Mouse (Mus musculus) lung, adult 18-20 months (tissue): ENCODE measurements around the gene Tspan9.

Experiments used
- DNase-seq, 2 experiments: peaks; one replicate each; pipeline ENCODE4 v3.0.0; 2022; ENCODE audit warnings: mixed read lengths in 2 of 2

Gene Tspan9

DNA sequence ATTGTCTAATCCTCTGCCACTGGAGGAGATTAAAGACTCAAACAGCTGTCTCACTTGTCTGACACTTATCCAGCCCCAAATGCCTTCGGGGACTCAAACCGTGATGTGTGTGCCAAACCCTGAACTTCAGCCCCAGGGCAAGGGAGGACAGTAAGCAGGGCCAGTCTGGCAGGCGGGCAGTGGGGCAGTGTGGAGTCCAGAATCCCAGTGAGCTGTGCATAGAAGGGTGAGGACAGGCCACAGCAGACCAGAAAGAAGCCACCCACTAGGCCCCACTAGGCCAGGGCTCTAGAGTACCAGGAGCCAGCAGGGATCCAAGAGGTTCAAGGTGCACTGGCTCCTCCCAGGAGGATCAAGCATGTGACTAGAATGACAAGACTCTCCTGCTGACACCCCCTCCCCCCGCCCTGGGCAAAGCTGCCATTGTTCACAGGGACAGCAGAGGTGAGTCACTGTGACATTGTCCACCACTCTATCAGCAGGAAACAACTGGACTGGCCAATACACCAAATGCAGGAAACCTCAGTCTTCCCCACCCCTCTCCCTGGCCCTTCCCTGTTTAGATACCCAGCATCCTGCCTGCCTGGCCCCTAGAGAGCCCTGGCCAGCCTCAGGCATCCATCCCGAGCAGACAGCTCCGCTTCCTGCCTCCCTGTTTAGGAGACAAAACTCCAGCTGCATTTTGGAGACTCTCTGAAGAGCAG lies 40.9 kb downstream of the Tspan9 start:
- DNase-seq = peak; percentile 81 to 90

DNA sequence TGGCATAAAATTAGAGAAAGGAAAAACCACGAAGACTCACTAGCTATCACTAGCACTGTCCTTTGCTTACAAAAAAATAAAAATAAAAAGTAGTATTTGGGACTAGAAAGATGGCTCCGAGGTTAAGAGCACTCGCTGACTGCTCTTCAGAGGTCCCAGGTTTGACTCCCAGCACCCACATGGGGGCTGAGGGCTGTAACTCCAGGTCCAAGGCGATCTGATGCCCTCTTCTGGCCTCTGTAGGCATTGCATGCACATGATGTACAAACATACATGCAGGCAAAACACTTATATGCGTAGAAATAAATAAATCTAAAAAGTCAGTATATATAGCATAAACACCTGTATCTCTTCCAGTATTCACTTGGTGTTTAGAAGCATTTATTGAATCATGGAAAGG lies 43.5 kb downstream of the Tspan9 start:
- DNase-seq = no peak

DNA sequence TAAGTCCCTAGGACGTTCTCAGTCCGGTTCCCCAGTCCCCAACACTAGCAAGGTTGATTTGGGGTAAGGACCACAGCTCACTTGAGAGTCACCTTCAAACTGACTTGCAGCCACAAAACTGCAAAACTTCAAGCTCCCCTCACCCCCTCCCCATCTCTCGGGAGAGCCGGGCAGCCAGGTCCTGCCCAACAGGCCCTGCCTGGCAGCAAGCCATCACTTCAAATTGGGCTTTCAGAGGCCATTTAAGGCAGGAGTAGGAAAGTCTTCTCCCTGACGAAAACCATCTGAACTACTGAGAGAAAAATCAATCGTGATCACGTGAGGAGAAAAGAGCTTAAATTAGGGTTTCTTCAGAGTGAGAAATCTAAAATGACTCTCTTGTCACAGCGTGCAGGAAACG lies 44.2 kb downstream of the Tspan9 start:
- DNase-seq = no peak

DNA sequence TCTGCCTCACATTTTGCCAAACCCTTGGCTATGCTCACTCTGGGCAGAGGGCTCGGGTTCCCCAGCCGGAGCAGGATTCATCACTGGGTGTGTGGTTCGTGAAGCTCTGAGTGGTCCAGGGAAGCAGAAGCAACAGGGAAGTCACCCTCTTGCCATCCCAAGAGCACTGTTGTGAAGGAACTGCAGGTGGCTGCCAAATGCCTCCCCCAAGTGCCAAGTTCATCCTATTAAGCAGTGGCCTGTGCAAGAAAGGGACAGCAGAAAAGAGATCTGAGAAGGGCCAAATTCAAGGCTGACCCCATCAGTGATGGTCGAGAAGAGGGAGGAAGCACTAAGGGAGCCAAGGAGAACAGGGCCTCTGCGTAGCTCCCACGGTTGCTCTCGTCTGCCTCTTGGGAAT lies 46.9 kb downstream of the Tspan9 start:
- no peak for DNase-seq

DNA sequence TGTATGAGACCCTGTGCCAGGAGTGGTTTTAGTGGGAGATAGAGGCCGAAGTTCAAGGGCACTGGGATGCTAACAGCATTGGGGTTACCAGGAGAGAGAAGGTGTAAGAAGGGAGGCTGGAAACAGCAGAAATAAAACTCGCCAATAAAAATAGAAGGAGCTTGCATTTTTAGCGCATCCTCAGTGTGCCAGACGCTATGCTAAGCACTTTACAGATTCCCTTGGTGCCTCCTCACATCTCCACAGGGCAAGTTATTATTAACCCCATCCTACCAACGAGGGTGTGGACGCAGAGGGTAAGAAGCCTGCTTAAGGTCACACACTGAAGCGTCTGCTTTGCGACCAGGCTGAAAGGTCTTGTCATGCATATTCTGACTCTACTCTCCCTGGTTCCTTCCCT lies 47.5 kb downstream of the Tspan9 start:
- DNase-seq = no peak

DNA sequence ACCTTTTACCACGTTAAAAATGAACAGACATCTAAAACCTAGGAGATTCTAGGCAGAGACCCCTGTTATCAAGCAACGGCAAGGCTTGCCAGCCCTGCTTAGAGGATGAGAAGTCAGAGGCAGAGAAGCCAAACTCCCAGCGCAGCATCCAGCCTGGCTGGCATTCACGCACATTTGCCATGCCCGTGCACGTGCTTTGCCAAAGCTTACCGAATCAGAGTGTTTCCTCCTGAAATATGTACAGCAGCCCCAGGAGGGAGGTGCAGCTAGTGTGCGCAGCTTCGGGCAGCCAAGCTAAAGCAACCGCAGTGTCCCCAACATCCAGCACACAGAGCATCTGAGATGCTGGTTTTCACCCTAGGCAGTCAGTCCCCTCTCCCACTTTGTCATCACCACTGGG lies 48.3 kb downstream of the Tspan9 start:
- no peak for DNase-seq

DNA sequence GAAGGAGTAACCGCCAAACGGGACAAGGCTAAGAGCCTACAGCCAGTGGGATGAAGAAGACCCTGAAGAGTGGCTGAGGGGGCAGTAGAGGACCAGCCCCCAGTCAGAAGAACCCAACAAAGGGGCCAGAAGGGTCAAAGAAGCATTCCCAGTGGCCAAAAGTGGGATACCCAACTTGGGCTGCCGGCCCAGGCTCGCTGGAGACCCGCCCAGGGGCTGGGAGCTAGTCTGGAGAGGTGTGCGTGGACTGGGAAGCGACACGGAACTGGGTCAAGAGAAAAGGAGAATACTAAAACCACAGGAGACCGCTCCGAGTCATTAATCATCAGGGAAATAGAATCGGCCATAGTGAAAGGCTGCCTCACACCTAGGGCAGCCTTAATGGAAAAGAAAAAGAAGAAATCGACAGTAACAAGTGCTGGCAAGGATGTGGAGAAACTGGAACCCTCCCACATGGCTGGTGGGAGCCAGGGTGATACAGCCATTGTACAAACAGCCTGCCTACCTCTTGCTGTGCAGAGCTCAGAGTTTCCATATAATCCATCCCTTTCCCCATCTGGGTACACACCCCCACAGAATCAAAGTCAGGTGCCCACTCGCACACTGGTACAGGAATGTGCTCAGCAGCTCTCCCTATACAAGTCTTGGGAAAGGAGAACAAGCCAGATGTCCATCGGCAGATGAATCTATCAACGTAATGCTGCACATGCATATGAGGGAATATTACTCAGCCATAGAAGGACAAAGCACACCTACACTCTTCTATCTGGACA lies 49.4 kb downstream of the Tspan9 start:
- DNase-seq = no peak

DNA sequence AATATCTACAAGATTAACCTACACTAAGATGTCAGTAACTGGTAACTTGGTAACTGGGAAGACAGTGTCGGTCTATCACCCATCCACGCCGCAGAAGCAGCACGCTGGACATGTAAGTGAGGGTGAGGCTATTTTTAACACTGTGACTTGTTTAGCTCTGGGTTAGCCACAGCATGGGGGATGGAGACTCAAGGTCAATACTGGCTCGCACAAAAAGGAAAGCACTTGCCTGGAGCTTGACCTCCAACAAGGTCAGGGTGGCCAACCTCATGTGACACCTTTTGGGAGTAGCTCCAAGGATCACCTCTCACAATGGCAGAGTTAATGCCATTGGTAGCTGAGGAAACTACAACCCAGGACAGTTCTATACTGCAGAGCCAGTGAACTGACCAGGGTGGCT lies 50.8 kb downstream of the Tspan9 start:
- peak; percentile 48 to 57 for DNase-seq

DNA sequence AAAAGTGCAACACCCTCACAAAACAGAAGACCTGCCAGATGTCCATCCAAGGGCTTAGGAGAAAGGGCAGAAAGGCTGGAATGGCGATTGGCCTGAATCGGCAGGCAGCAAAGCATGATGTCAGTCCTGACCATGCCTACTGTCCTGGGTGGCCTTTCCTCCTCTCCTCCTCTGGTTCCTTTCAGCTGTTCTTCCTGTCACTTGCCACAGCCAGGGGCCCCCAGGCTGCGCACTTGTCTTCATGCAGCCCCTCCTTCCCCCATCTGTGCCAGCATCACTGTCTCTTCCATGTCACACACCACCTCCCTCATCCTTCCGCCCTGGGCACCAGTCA lies 51.6 kb downstream of the Tspan9 start:
- no peak for DNase-seq

DNA sequence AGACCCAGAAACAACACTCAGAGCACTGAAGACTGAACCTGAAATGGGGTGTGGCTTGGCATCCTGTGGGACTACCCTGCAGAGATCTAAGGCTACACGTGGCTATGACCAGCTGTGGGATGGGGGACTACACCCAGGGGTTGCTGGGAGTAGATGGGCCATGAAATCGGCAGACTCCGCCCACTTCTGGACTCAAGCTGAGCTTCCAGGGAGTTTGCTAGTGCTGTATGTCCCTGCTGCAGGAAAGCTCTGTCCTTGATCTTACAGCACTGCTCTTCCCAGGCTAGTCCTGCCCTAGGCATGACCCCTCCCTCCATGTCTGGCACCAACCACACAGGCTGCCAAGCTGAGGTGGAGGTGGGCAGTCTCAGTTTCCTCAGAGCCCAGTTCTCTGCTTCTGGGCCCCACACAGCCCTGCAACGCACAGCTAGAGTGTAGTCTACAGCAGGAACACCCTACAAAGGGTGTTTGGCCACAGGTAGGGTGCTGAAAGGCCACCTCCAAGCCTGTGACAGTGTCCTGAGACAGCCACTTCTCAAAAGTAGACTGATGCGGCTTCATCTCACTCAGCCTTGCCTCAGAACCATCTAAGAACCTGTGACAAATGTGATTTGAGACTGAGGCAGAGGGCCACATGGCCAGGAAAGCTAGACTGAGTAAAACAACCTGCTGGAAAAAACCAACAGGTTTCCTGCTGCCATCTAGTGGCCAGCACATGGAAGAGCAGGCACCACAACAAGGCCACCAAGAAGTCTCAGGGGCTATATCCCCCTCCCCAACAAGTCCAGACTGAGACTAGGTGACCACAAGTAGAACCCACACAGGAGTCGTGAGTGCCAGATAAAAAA lies 52.2 kb downstream of the Tspan9 start:
- peak in 1 of 2 experiments; percentile 28 for DNase-seq

DNA sequence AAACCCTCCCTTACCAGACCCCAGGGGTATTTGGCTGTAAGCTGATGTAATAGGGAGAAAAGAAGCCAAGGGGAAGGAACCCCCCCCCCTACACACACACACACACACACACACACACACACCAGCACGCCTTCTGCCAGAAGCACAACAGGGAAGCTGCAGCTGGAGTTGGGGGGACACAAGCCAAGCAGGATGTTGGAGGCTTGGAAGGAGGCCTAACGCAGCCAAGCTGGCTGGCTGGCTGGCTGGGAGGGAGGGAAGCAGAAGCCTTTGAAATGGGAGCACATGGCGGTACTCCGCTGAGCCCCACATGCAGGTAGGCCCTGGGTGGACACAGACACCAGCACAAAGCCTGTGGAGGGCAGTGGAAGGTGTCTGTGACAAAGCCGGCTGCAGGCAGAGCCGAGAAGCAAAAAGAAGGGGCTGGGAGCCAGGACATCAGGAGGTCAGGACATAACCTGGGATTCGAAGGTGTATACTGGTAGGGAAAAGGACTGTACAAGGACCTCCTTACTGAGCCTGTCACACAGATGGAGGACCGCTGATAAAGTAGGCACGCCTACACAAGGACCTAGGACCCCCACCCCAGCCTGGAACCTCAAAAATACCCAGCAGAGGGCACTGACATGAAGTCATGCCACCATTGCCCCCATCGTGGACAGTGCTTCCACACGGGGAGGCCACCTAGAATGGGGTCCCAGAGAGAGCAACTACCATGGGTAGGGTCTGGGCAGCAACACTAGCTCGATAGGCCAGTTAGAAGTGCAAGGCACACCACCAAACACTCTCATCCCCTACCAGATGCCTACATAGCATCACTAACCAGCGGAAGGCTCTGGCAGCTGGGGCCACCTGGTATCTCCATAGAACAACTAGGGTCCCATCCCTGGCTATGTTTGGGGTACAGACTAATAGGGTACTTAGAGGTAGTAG lies 53.4 kb downstream of the Tspan9 start:
- DNase-seq = peak; percentile 56 to 67

DNA sequence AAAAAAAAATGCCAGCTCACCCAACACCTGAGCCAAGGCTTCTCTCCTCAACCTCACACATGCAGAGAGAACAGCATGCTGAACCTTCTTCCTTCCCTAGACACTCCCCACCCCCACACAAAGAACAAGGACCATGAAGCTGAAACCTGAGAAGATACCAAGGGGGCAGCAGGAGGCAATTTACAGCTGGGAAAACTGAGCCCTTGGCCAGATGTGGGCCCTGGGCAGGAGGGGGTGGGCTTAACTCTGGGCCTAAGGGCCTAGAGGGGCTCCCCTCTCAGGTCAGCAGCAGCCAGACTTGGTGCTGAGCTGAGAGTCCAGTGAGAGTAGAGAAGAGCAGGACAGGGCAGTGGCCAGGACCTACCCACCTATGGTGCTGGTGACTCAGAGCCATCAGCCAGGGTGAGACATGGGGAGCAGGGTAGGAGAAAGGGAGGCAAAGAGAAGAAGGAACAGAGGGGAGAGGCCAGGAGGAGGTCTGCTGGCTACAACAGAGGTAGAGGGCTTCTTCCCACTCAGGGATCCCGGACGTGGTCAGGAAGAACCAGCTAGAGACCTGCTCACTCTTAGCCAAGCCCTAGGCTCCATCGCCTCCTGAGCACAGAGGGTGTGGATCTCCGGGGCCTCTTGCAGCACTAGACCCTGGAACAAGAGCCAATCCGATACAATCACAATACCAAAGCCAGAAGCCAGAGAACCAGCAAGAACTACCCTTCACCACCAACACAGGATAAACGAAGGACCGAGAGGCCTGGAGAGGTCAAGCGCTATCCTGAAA lies 54.5 kb downstream of the Tspan9 start:
- DNase-seq = no peak

DNA sequence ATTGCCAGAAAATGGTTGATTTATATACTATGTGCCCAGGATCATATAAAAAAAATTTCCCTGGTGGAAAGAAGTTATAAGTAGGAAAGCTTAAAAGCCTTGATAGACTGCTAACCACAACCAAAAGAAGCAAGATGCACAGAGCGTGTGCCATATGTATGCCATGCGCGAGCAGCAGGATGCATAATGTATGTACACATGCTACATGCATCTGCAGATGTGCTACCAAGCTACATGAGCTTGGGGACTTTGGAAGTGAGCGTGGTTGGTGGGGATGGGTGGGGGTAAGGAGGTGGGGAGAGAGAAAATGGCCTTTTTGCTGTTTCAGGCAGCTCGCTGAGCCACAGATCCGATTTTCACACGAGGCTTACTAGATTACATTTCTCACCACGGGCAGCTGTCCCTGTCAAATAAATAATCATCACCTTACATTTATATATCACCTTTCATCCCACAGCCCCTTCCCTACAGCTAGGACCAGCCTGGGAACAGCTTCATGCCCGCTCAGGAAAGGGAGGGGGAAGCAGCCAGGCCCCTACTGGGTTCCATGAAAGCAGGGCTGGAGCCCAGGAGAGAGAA lies 57.8 kb downstream of the Tspan9 start:
- DNase-seq = no peak

DNA sequence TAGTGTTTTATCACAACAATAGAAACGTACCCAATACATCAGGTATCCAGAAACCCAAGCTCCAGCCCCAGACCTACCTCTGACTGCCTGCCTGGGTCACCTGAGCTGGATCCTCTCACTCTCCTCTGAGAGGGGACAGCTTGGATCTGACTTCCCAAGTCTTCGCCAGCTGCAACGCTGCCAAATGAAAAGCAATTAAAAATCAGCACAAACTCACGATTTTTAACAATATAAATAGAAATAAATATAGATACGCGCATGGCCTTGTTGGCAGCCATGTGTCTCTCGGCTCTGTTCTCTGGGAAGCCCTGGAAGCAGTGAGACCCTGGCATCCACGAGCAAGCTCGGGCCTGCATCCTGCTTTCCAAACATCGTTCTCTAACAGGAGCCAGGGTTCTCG lies 60.1 kb downstream of the Tspan9 start:
- DNase-seq = no peak

DNA sequence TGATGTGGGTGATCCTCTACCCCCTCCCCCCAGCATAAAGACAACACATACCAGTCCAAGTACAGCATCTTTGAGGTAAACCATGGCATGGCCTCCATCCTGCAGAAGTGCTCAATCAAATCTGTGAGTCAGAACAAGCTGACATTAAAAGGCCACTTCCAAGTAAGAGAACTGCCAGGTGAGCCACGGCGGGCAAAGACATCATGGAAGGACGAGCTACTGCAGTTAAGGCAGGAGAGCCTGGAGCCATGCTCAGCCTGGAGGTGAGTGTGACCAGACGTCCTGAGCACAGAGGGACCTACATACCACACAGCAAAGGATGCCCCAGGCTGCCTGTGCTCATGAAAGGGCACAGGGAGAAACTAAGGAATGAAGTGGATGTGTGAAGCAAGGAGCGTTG lies 61.6 kb downstream of the Tspan9 start:
- DNase-seq = no peak

DNA sequence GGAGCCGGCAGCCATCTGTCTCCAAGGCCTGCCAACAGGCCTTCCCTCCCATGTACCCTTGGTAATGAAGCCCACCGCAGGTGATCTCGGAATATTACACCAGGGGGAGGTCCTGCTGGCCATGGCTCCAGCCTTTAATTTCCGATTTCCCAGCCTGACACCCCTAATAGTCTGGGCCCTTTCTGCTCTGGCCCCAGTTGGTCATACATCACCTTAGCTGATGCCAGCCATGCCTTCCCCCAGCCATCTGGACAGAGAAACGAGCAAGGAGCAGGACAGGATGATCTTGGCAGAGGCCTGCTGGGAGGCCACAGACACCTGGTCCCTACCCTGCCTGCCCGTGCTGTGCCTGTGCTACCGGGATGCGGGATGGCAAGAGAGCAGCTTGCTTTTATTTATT lies 62.1 kb downstream of the Tspan9 start:
- no peak for DNase-seq

DNA sequence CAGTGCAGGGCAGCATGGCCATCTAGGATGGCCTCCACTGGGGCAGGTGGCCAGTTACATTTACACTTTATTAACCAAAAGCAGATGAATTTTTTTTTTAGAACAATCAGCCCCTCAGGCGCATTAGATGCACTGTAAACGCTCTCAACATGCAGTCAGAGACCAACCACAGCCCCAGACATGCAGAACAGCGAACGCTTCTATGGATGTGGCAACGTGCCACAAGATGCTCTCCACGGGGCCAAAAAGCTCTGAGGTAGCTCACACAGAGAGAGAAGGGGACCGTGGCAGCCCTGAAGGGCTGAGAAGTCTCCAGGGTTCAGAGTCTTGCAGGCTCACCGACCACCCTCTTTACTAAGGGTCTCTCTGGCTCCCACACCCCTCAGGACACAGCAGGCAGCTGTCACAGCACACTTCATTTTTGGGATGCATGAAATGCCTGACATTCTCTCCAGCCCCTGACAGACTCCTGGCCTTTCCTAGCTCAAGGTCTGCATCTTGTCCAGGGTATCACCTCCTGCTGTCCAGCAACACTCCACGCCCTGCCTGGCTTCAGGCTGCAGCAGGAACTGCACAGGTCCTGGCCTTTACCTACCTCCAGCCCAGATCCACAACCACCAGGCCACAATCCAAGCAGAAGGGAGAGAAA lies 63.7 kb downstream of the Tspan9 start:
- no peak for DNase-seq

DNA sequence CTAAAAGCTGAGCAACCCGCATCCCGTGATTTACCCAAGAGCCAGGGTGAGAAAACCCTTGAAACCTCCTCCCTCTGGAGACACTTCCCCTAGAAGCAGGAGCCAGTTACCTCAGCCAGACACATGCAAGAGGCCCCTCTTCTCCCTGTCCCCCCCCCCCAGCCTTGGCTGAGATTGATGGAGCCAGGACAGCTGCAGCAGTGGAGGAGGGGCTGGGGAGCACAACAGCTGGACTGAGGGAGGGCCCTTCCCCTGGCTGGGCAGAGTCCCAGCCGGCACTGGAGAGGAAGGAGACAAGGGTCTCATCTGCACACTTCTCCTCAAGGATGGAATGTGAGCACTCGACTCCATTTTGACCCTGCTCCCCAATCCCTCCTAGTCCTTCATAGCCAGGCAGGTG lies 64.9 kb downstream of the Tspan9 start:
- peak in 1 of 2 experiments; percentile 15 for DNase-seq

DNA sequence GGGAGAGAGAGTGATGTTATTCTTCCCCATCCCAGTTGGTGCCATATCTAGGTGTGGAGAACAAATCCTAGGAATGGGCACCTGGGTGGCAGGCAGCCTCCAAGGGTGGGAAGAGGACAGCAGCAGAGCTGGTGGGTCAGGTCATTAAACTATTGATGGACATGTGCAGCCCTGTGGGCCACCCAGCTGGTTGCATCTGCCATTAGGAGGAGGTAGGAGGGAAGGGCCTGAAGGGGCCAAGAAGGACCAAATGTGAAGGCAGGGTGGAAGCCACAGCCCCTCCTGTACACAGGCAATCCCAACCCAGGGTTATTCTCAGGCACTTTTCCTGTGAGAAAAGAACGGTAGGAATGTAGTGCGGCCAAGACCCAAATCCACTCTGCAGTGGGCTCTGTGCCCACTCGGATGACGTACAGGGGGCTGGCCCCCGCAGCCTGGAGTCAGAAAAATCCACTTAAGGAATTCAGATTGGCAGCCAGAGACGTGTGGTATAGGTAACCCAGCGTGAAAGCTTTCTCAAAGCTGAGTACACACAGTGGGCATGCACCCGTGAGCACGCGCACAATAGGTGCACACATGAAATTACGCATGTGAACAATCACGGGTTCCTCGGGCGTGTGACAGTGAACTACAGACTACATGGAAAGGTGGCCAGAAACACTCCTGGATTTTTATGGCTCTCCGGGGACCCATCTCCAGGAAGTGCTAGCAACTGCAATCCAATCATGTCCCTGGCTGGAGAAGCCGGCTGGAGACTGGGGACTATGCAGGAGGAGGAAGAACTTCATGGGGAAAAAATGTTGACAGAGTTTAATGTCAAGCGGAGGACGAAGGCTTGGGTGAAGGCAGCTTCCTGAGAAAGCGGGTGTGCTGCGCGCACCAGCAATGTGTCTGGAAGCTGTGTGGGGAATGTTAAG lies 67.0 kb downstream of the Tspan9 start:
- peak; percentile 54 to 68 for DNase-seq
